Mouse (Mus musculus): Measurements from ENCODE around the gene Ubtd2.

- TF ChIP-seq POLR2A (IDR thresholded peaks at IDR 0.05; ENCODE audit: insufficient read depth, low read length), result no peak
- no peak for TF ChIP-seq CTCF (IDR thresholded peaks at IDR 0.05; ENCODE audit: low read depth, low read length)
These were observed 46.1 kb upstream of the Ubtd2 start for GRCm38 (mm10) chr11:32409052-32409451.

Data from ES-Bruce4 (cell line).